Mouse (Mus musculus): ENCODE measurements around the gene Fgd4. TPM values are rescaled to one million over a fixed set of nuclear protein-coding genes. Genes with fewer than 3 reads are reported as not detected.
A peak's percentile ranks its signal among the peaks of the same experiment; 100 is the strongest.

Gene Fgd4
- polyA plus RNA-seq (2014; fragmentation: Nextera tagmentation; extraction: Ambion mirVana), result 20.0 and 24.2 TPM in 2 replicates

GRCm38 (mm10) chr16:16600461-16600860, at the start of gene Fgd4:
Fgd4 (minus strand) TSS chr16:16600549.
- Histone ChIP-seq H3K9me3 (ENCODE audit: control insufficient read depth, low read length) (no peaks in the 10 kb centered on the region), H3K27me3 (ENCODE audit: control insufficient read depth, insufficient read depth, low read length) (0 out of 2 replicates have a peak, but pooled peaks cover 5% of the 10 kb centered on the region), H3K4me2 (replicated peaks) (peak within 1 kb of the TSS; percentile 90), H3K36me3 (replicated peaks; ENCODE audit: control insufficient read depth, insufficient read depth) (no peaks in the 10 kb centered on the region), H3K9ac (peak within 1 kb of the TSS; percentile 78), H3K4me3 (replicated peaks; ENCODE audit: low read length) (peak within 1 kb of the TSS; percentile 85), H3K4me1 (replicated peaks; ENCODE audit: control insufficient read depth, insufficient read depth, low read length) (peaks cover 4% of the 10 kb centered on the region; the same call in 1 of the 2 replicates), H3K27ac (peak within 1 kb of the TSS; percentile 41)
- no peak for ATAC-seq (ENCODE audit: low FRiP score)
- WGBS, result 43% methylated on average over 5 of the region's 5 CpGs
- peak; percentile 52 for DNase-seq (ENCODE audit: low spot score)

- Histone ChIP-seq H3K4me3 (replicated peaks; ENCODE audit: low read length) (no peak overlapping the region), H3K4me1 (replicated peaks; ENCODE audit: control insufficient read depth, insufficient read depth, low read length) (no peaks in the 10 kb centered on the region), H3K4me2 (replicated peaks) (no peak overlapping the region), H3K36me3 (replicated peaks; ENCODE audit: control insufficient read depth, insufficient read depth) (no peaks in the 10 kb centered on the region), H3K9ac (no peak overlapping the region), H3K27ac (no peak overlapping the region), H3K9me3 (ENCODE audit: control insufficient read depth, low read length) (no peaks in the 10 kb centered on the region), H3K27me3 (ENCODE audit: control insufficient read depth, insufficient read depth, low read length) (no peaks in the 10 kb centered on the region)
- ATAC-seq (ENCODE audit: low FRiP score), result no peak
- no peak for DNase-seq (ENCODE audit: low spot score)
- WGBS, result 94% methylated on average over 1 of the region's 1 CpGs
These were observed 44.8 kb upstream of the Fgd4 start for GRCm38 (mm10) chr16:16645148-16645547.

- Histone ChIP-seq H3K4me2 (replicated peaks) (no peak overlapping the region), H3K4me3 (replicated peaks; ENCODE audit: low read length) (no peak overlapping the region), H3K9ac (no peak overlapping the region), H3K27me3 (ENCODE audit: control insufficient read depth, insufficient read depth, low read length) (no peaks in the 10 kb centered on the region), H3K36me3 (replicated peaks; ENCODE audit: control insufficient read depth, insufficient read depth) (no peaks in the 10 kb centered on the region), H3K4me1 (replicated peaks; ENCODE audit: control insufficient read depth, insufficient read depth, low read length) (no peaks in the 10 kb centered on the region), H3K27ac (no peak overlapping the region), H3K9me3 (ENCODE audit: control insufficient read depth, low read length) (peaks cover 9% of the 10 kb centered on the region; the same call in 1 of the 2 replicates)
- DNase-seq (ENCODE audit: low spot score) (no peak), ATAC-seq (ENCODE audit: low FRiP score) (no peak)
These were observed 33.4 kb upstream of the Fgd4 start for GRCm38 (mm10) chr16:16633730-16634129.

- peak overlapping the region; percentile 78 for H3K9ac ChIP-seq
- H3K27ac ChIP-seq, result peak overlapping the region; percentile 41
- ATAC-seq (ENCODE audit: low FRiP score), result peak; percentile 93
- no peaks in the 10 kb centered on the region for H3K9me3 ChIP-seq (ENCODE audit: control insufficient read depth, low read length)
- 0 out of 2 replicates have a peak, but pooled peaks cover 5% of the 10 kb centered on the region for H3K27me3 ChIP-seq (ENCODE audit: control insufficient read depth, insufficient read depth, low read length)
- H3K4me1 ChIP-seq (replicated peaks; ENCODE audit: control insufficient read depth, insufficient read depth, low read length), result peaks cover 4% of the 10 kb centered on the region; the same call in 1 of the 2 replicates
- peak; percentile 32 for DNase-seq (ENCODE audit: low spot score)
- H3K36me3 ChIP-seq (replicated peaks; ENCODE audit: control insufficient read depth, insufficient read depth), result no peaks in the 10 kb centered on the region
- under 1% methylated on average over 68 of the region's 77 CpGs for WGBS
- peak overlapping the region; percentile 90 for H3K4me2 ChIP-seq (replicated peaks)
- peak overlapping the region; percentile 85 for H3K4me3 ChIP-seq (replicated peaks; ENCODE audit: low read length)
These were observed 555 bp downstream of the Fgd4 start for GRCm38 (mm10) chr16:16599586-16600401.

- DNase-seq (ENCODE audit: low spot score) (no peak), ATAC-seq (ENCODE audit: low FRiP score) (no peak)
- H3K4me2 ChIP-seq (replicated peaks), result no peak overlapping the region
- no peak overlapping the region for H3K4me3 ChIP-seq (replicated peaks; ENCODE audit: low read length)
- no peaks in the 10 kb centered on the region for H3K36me3 ChIP-seq (replicated peaks; ENCODE audit: control insufficient read depth, insufficient read depth)
- H3K9me3 ChIP-seq (ENCODE audit: control insufficient read depth, low read length), result no peaks in the 10 kb centered on the region
- H3K27ac ChIP-seq, result no peak overlapping the region
- H3K27me3 ChIP-seq (ENCODE audit: control insufficient read depth, insufficient read depth, low read length), result 0 out of 2 replicates have a peak, but pooled peaks cover 5% of the 10 kb centered on the region
- H3K4me1 ChIP-seq (replicated peaks; ENCODE audit: control insufficient read depth, insufficient read depth, low read length), result peaks cover 4% of the 10 kb centered on the region; the same call in 1 of the 2 replicates
- H3K9ac ChIP-seq, result no peak overlapping the region
These were observed 3.8 kb downstream of the Fgd4 start for GRCm38 (mm10) chr16:16596582-16596981.

- no peak for DNase-seq (ENCODE audit: low spot score)
- Histone ChIP-seq H3K9ac (no peak overlapping the region), H3K27ac (no peak overlapping the region), H3K27me3 (ENCODE audit: control insufficient read depth, insufficient read depth, low read length) (no peaks in the 10 kb centered on the region), H3K9me3 (ENCODE audit: control insufficient read depth, low read length) (no peaks in the 10 kb centered on the region), H3K36me3 (replicated peaks; ENCODE audit: control insufficient read depth, insufficient read depth) (no peaks in the 10 kb centered on the region), H3K4me1 (replicated peaks; ENCODE audit: control insufficient read depth, insufficient read depth, low read length) (no peaks in the 10 kb centered on the region), H3K4me2 (replicated peaks) (no peak overlapping the region), H3K4me3 (replicated peaks; ENCODE audit: low read length) (no peak overlapping the region)
- no peak for ATAC-seq (ENCODE audit: low FRiP score)
These were observed 7.7 kb downstream of the Fgd4 start for GRCm38 (mm10) chr16:16592622-16593021.

GRCm38 (mm10) chr16:16584409-16585032, 15.8 kb downstream of the Fgd4 start:
- peak; percentile 89 for DNase-seq (ENCODE audit: low spot score)
- no peak overlapping the region for H3K4me3 ChIP-seq (replicated peaks; ENCODE audit: low read length)
- H3K4me2 ChIP-seq (replicated peaks), result no peak overlapping the region
- H3K9me3 ChIP-seq (ENCODE audit: control insufficient read depth, low read length), result no peaks in the 10 kb centered on the region
- H3K4me1 ChIP-seq (replicated peaks; ENCODE audit: control insufficient read depth, insufficient read depth, low read length), result no peaks in the 10 kb centered on the region
- peak; percentile 90 for ATAC-seq (ENCODE audit: low FRiP score)
- no peak overlapping the region for H3K27ac ChIP-seq
- 77% methylated on average over 4 of the region's 4 CpGs for WGBS
- H3K9ac ChIP-seq, result no peak overlapping the region
- no peaks in the 10 kb centered on the region for H3K36me3 ChIP-seq (replicated peaks; ENCODE audit: control insufficient read depth, insufficient read depth)
- H3K27me3 ChIP-seq (ENCODE audit: control insufficient read depth, insufficient read depth, low read length), result no peaks in the 10 kb centered on the region

GRCm38 (mm10) chr16:16576556-16576955, 23.8 kb downstream of the Fgd4 start:
- Histone ChIP-seq H3K4me3 (replicated peaks; ENCODE audit: low read length) (no peak overlapping the region), H3K9me3 (ENCODE audit: control insufficient read depth, low read length) (no peaks in the 10 kb centered on the region), H3K9ac (no peak overlapping the region), H3K4me1 (replicated peaks; ENCODE audit: control insufficient read depth, insufficient read depth, low read length) (no peaks in the 10 kb centered on the region), H3K36me3 (replicated peaks; ENCODE audit: control insufficient read depth, insufficient read depth) (no peaks in the 10 kb centered on the region), H3K4me2 (replicated peaks) (no peak overlapping the region), H3K27ac (no peak overlapping the region), H3K27me3 (ENCODE audit: control insufficient read depth, insufficient read depth, low read length) (no peaks in the 10 kb centered on the region)
- no peak for DNase-seq (ENCODE audit: low spot score)
- no peak for ATAC-seq (ENCODE audit: low FRiP score)

- ATAC-seq (ENCODE audit: low FRiP score) (no peak), DNase-seq (ENCODE audit: low spot score) (no peak)
These were observed 25.8 kb downstream of the Fgd4 start for GRCm38 (mm10) chr16:16574508-16574907.

More at GRCm38 (mm10) chr16:16574508-16574907, 25.8 kb downstream of the Fgd4 start:
- no peak overlapping the region for H3K9ac ChIP-seq
- no peak overlapping the region for H3K27ac ChIP-seq
- no peak overlapping the region for H3K4me3 ChIP-seq (replicated peaks; ENCODE audit: low read length)
- H3K4me1 ChIP-seq (replicated peaks; ENCODE audit: control insufficient read depth, insufficient read depth, low read length), result no peaks in the 10 kb centered on the region
- no peaks in the 10 kb centered on the region for H3K9me3 ChIP-seq (ENCODE audit: control insufficient read depth, low read length)
- no peaks in the 10 kb centered on the region for H3K27me3 ChIP-seq (ENCODE audit: control insufficient read depth, insufficient read depth, low read length)
- H3K4me2 ChIP-seq (replicated peaks), result no peak overlapping the region
- H3K36me3 ChIP-seq (replicated peaks; ENCODE audit: control insufficient read depth, insufficient read depth), result no peaks in the 10 kb centered on the region
